In the genomic region with DNA sequence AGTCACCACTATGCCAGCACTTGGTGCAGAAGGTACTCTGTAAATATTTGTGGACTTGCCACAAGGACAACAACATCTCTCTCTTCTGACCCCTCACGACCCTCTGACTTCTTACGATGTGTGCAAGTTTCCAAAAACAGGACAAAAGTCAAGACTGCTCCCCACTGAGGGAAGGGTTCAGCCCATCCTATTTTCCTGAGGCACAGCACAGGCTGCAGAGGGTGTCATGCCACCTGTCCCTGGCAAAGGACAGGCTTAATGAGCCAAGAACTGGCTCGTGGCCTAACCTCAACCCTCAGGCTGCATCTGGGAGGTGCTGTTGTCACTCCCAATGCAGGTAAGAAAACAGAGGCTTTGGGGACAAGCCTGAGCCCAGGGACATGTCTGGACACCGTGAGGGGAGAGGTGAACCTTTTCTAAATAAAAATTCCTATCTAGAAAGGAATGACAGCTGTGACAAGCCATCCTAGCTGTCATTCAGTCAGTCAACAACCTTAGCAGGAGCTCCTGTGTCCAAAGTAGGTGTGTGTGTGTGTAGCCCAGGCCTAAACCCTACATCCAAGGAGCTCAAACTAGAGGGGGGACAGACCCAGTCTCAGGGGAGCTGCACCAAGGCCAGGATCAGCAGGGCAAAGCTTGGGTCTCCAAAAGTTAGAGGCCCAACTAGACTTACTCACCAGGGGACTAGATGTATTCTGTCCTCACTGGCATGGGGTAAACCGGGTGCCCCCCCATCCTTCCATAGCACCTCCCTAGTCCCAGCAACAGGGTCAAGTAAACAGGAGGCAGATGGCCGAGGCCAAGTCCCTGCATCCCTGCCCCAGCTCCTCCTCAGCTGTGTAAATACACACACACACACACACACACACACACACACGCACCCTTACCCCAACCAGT, we compare ENCODE assay signal across 8 mouse cellular contexts. TPM values are rescaled to one million over a fixed set of nuclear protein-coding genes. Genes with fewer than 3 reads are reported as not detected.
DNase-seq lines count a peak whose midpoint lies in the region; ATAC-seq and TF ChIP-seq lines count a peak whose summit lies in the region.

No protein-coding gene starts in this region.

- peak overlapping the region; percentile 57; the same call in 1 of the 2 replicates for H3K27ac ChIP-seq in hindbrain, embryonic 10.5 days
- no peak overlapping the region for H3K27ac ChIP-seq in hindbrain, embryonic 12.5 days
- H3K27ac ChIP-seq in liver, embryonic 14.5 days = peak overlapping the region; percentile 92

- DNase-seq in hindbrain, embryonic 10.5 days (ENCODE audit: low spot score) = no peak
- peak; percentile 91 for DNase-seq in brain, adult 2 months (ENCODE audit: low read depth, low spot score)
- DNase-seq in cerebellum, postnatal 14 days = peak; percentile 66 to 67
- DNase-seq in liver, embryonic 14.5 days (ENCODE audit: low read depth in 3 of 3, low spot score in 3 of 3) = no peak
- no peak for DNase-seq in right cerebral cortex, postnatal 36 days (ENCODE audit: low spot score in 2 of 2)
- no peak for DNase-seq in adrenal gland, postnatal 4 days (ENCODE audit: low spot score in 2 of 2)
- DNase-seq in layer of hippocampus, adult 8-10 months (ENCODE audit: low spot score in 2 of 2) = no peak

- 0 out of 2 replicates have a peak overlapping the region, but pooled peaks have one; percentile 11 for H3K4me3 ChIP-seq in hindbrain, embryonic 10.5 days
- H3K4me3 ChIP-seq in hindbrain, embryonic 12.5 days = no peak overlapping the region
- peak overlapping the region; percentile 94 to 98 for H3K4me3 ChIP-seq in liver, embryonic 14.5 days (ENCODE audit: insufficient read depth in 1 of 2, low read depth in 2 of 2, low read length in 2 of 2)

- no peak for TF ChIP-seq CTCF in liver, embryonic 14.5 days (IDR thresholded peaks at IDR 0.05; ENCODE audit: low read depth)

- ATAC-seq in hindbrain, embryonic 12.5 days (ENCODE audit: low FRiP score) = no peak
- ATAC-seq in liver, embryonic 14.5 days (ENCODE audit: insufficient read depth) = no peak

- H3K27me3 ChIP-seq in hindbrain, embryonic 10.5 days (ENCODE audit: insufficient read depth, poor library complexity, severe bottlenecking) = no peaks in the 10 kb centered on the region
- no peaks in the 10 kb centered on the region for H3K27me3 ChIP-seq in hindbrain, embryonic 12.5 days
- H3K27me3 ChIP-seq in liver, embryonic 14.5 days (ENCODE audit: control insufficient read depth, insufficient read depth, low read length) = no peaks in the 10 kb centered on the region

- no peak for TF ChIP-seq EP300 in liver, embryonic 14.5 days (IDR thresholded peaks at IDR 0.05; ENCODE audit: low read depth)

- no peak overlapping the region for H3K9ac ChIP-seq in hindbrain, embryonic 12.5 days
- H3K9ac ChIP-seq in liver, embryonic 14.5 days (replicated peaks) = peak overlapping the region; percentile 94

- peaks cover 68% of the 10 kb centered on the region for H3K4me1 ChIP-seq in hindbrain, embryonic 10.5 days (replicated peaks)
- peaks cover 31% of the 10 kb centered on the region for H3K4me1 ChIP-seq in hindbrain, embryonic 12.5 days
- H3K4me1 ChIP-seq in liver, embryonic 14.5 days (replicated peaks; ENCODE audit: control insufficient read depth in 2 of 2, insufficient read depth in 2 of 2, low read length in 1 of 2) = peaks cover 53 to 69% of the 10 kb centered on the region in 2 experiments

- no peaks in the 10 kb centered on the region for H3K9me3 ChIP-seq in hindbrain, embryonic 10.5 days
- H3K9me3 ChIP-seq in hindbrain, embryonic 12.5 days (replicated peaks) = no peaks in the 10 kb centered on the region
- H3K9me3 ChIP-seq in liver, embryonic 14.5 days (ENCODE audit: control insufficient read depth, low read length) = no peaks in the 10 kb centered on the region

- peaks cover 14% of the 10 kb centered on the region for H3K36me3 ChIP-seq in hindbrain, embryonic 10.5 days
- peaks cover 10% of the 10 kb centered on the region; the same call in 1 of the 2 replicates for H3K36me3 ChIP-seq in hindbrain, embryonic 12.5 days
- peaks cover 24% of the 10 kb centered on the region for H3K36me3 ChIP-seq in liver, embryonic 14.5 days (replicated peaks; ENCODE audit: control insufficient read depth, insufficient read depth, low read depth)

- 77% methylated on average over 7 of the region's 7 CpGs for WGBS in hindbrain, embryonic 10.5 days
- WGBS in hindbrain, embryonic 12.5 days = 66% methylated on average over 7 of the region's 7 CpGs
- WGBS in liver, embryonic 14.5 days (ENCODE audit: insufficient replicate concordance) = 64% methylated on average over 7 of the region's 7 CpGs

- H3K4me2 ChIP-seq in hindbrain, embryonic 12.5 days (replicated peaks) = no peak overlapping the region
- peak overlapping the region; percentile 93 for H3K4me2 ChIP-seq in liver, embryonic 14.5 days (ENCODE audit: low read depth)

RNA-seq across cellular contexts. Expression of a gene that starts 3.3 kb away (rescaled TPM):
- polyA plus RNA-seq in hindbrain, embryonic 10.5 days (2016; fragmentation: Nextera tagmentation; extraction: Ambion mirVana) = 240 and 270 TPM in 2 replicates
- polyA plus RNA-seq in hindbrain, embryonic 12.5 days (2016; fragmentation: Nextera tagmentation; extraction: Ambion mirVana) = 148 and 154 TPM in 2 replicates
- 88.8 and 94.0 TPM in 2 replicates for polyA plus RNA-seq in liver, embryonic 14.5 days (2012; rRNA removed)
- polyA plus RNA-seq in liver, embryonic 14.5 days (2014; fragmentation: Nextera tagmentation; extraction: Ambion mirVana) = 103 and 109 TPM in 2 replicates
- total RNA-seq in adrenal gland, postnatal 4 days (2021) = 100 to 1,000 TPM; 201 to 210 TPM
- total RNA-seq in layer of hippocampus, adult 8-10 months (2022) = 10 to 100 TPM; 70.0 to 98.9 (median 81.6) TPM

RNA-seq across cellular contexts. Expression of a gene that starts 19.9 kb away (rescaled TPM):
- polyA plus RNA-seq in hindbrain, embryonic 10.5 days (2016; fragmentation: Nextera tagmentation; extraction: Ambion mirVana) = 180 and 190 TPM in 2 replicates
- polyA plus RNA-seq in hindbrain, embryonic 12.5 days (2016; fragmentation: Nextera tagmentation; extraction: Ambion mirVana) = 163 and 168 TPM in 2 replicates
- polyA plus RNA-seq in liver, embryonic 14.5 days (2012; rRNA removed) = 22.8 and 25.1 TPM in 2 replicates
- polyA plus RNA-seq in liver, embryonic 14.5 days (2014; fragmentation: Nextera tagmentation; extraction: Ambion mirVana) = 49.4 and 58.5 TPM in 2 replicates
- total RNA-seq in adrenal gland, postnatal 4 days (2021) = 100 to 1,000 TPM; 148 to 152 TPM
- 10 to 100 TPM; 84.5 to 94.7 (median 92.1) TPM for total RNA-seq in layer of hippocampus, adult 8-10 months (2022)

RNA-seq across cellular contexts. Expression of a gene that starts 46.5 kb away (rescaled TPM):
- 85.3 and 85.4 TPM in 2 replicates for polyA plus RNA-seq in hindbrain, embryonic 10.5 days (2016; fragmentation: Nextera tagmentation; extraction: Ambion mirVana)
- polyA plus RNA-seq in hindbrain, embryonic 12.5 days (2016; fragmentation: Nextera tagmentation; extraction: Ambion mirVana) = 64.5 and 74.1 TPM in 2 replicates
- polyA plus RNA-seq in liver, embryonic 14.5 days (2012; rRNA removed) = 16.0 and 23.9 TPM in 2 replicates
- polyA plus RNA-seq in liver, embryonic 14.5 days (2014; fragmentation: Nextera tagmentation; extraction: Ambion mirVana) = 21.2 and 22.3 TPM in 2 replicates
- total RNA-seq in adrenal gland, postnatal 4 days (2021) = 100 to 1,000 TPM; 105 to 108 TPM
- total RNA-seq in layer of hippocampus, adult 8-10 months (2022) = 100 to 1,000 TPM; 126 to 141 (median 133) TPM

Comparison
In these comparisons a context has a peak if more than half of its experiments do, and no peak if none do; other contexts are left out.
1. DNase-seq: peak in brain, adult 2 months (single experiment) and cerebellum, postnatal 14 days (2 of 2); none in hindbrain, embryonic 10.5 days (single experiment), liver, embryonic 14.5 days (0 of 3), right cerebral cortex, postnatal 36 days (0 of 2), adrenal gland, postnatal 4 days (0 of 2) and layer of hippocampus, adult 8-10 months (0 of 2).